Mouse (Mus musculus) olfactory bulb, adult 2 months (tissue): ENCODE measurements around the gene Nceh1.

Source experiments
- CTCF ChIP-seq: fragments of 200-500 bp; IDR thresholded peaks from 2 replicates; pipeline ENCODE4 v1.5.1; 2012; ENCODE audit warnings: low read depth, mild to moderate bottlenecking, low read length, moderate library complexity; ENCODE audit not compliant: insufficient read depth
- POLR2A ChIP-seq: fragments of 200-500 bp; IDR thresholded peaks from 2 replicates; pipeline ENCODE4 v1.6.1; 2012; ENCODE audit warnings: mild to moderate bottlenecking, low read depth, low read length, moderate library complexity; ENCODE audit not compliant: insufficient read depth

DNA sequence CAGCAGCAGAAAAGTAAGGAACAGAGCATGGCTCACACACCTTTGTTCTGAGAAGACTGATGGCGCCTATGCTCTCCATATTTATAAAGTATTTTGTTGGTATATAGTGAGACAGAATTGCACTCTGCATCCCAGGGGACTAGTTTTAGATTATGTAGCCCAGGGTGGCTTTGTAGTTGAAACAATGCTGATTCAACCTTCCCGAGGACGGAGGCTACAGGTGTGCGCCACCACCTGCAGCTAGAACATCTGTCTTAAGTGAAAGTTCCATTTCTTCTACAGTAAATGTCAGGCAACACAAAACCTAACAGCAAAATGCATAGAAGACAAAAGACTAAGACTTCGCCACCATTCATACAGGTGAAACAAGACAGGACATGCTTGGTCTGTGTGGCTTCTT lies 107.5 kb downstream of the Nceh1 start:
- TF ChIP-seq CTCF (no peak), POLR2A (no peak)
